Mouse (Mus musculus): ENCODE data around the gene Cacna1d.

The Cacna1d gene

GRCm38 (mm10) chr14:30066752-30067151 is 424.5 kb downstream of the Cacna1d start:
- no peak for TF ChIP-seq GATA4 (IDR thresholded peaks at IDR 0.05; ENCODE audit: insufficient replicate concordance, low read length)

- no peak for TF ChIP-seq GATA4 (IDR thresholded peaks at IDR 0.05; ENCODE audit: insufficient replicate concordance, low read length)
Observed at GRCm38 (mm10) chr14:30064864-30065263, 426.4 kb downstream of the Cacna1d start.

GRCm38 (mm10) chr14:30056031-30056766 is 435.1 kb downstream of the Cacna1d start:
- no peak for TF ChIP-seq GATA4 (IDR thresholded peaks at IDR 0.05; ENCODE audit: insufficient replicate concordance, low read length)

- no peak for TF ChIP-seq GATA4 (IDR thresholded peaks at IDR 0.05; ENCODE audit: insufficient replicate concordance, low read length)
Observed at GRCm38 (mm10) chr14:30054922-30055321, 436.3 kb downstream of the Cacna1d start.

- no peak for TF ChIP-seq GATA4 (IDR thresholded peaks at IDR 0.05; ENCODE audit: insufficient replicate concordance, low read length)
Observed at GRCm38 (mm10) chr14:30050280-30050679, 441.0 kb downstream of the Cacna1d start.

GRCm38 (mm10) chr14:30048049-30048448 is 443.2 kb downstream of the Cacna1d start:
- no peak for TF ChIP-seq GATA4 (IDR thresholded peaks at IDR 0.05; ENCODE audit: insufficient replicate concordance, low read length)

- TF ChIP-seq GATA4 (IDR thresholded peaks at IDR 0.05; ENCODE audit: insufficient replicate concordance, low read length): no peak
Observed at GRCm38 (mm10) chr14:30046976-30047375, 444.3 kb downstream of the Cacna1d start.

GRCm38 (mm10) chr14:30045704-30046220 is 445.5 kb downstream of the Cacna1d start:
- no peak for TF ChIP-seq GATA4 (IDR thresholded peaks at IDR 0.05; ENCODE audit: insufficient replicate concordance, low read length)

GRCm38 (mm10) chr14:30045239-30045638 is 446.0 kb downstream of the Cacna1d start:
- TF ChIP-seq GATA4 (IDR thresholded peaks at IDR 0.05; ENCODE audit: insufficient replicate concordance, low read length): no peak

GRCm38 (mm10) chr14:30043356-30043940 is 447.8 kb downstream of the Cacna1d start:
- TF ChIP-seq GATA4 (IDR thresholded peaks at IDR 0.05; ENCODE audit: insufficient replicate concordance, low read length): no peak

GRCm38 (mm10) chr14:30041836-30042235 is 449.4 kb downstream of the Cacna1d start:
- TF ChIP-seq GATA4 (IDR thresholded peaks at IDR 0.05; ENCODE audit: insufficient replicate concordance, low read length): no peak

GRCm38 (mm10) chr14:30039413-30039812 is 451.8 kb downstream of the Cacna1d start:
- no peak for TF ChIP-seq GATA4 (IDR thresholded peaks at IDR 0.05; ENCODE audit: insufficient replicate concordance, low read length)

GRCm38 (mm10) chr14:30038431-30038830 is 452.8 kb downstream of the Cacna1d start:
- TF ChIP-seq GATA4 (IDR thresholded peaks at IDR 0.05; ENCODE audit: insufficient replicate concordance, low read length): no peak

- TF ChIP-seq GATA4 (IDR thresholded peaks at IDR 0.05; ENCODE audit: insufficient replicate concordance, low read length): no peak
Observed at GRCm38 (mm10) chr14:30033405-30033804, 457.9 kb downstream of the Cacna1d start.

- no peak for TF ChIP-seq GATA4 (IDR thresholded peaks at IDR 0.05; ENCODE audit: insufficient replicate concordance, low read length)
Observed at GRCm38 (mm10) chr14:30027378-30027777, 463.9 kb downstream of the Cacna1d start.

- TF ChIP-seq GATA4 (IDR thresholded peaks at IDR 0.05; ENCODE audit: insufficient replicate concordance, low read length): no peak; the same call in 1 of the 2 replicates
Observed at GRCm38 (mm10) chr14:30024387-30024786, 466.9 kb downstream of the Cacna1d start.
